Mouse (Mus musculus): ENCODE measurements around the gene Nsd1. TPM values are rescaled to one million over a fixed set of nuclear protein-coding genes. Genes with fewer than 3 reads are reported as not detected.

The Nsd1 gene
- total RNA-seq, 4 experiments from 2014 or later = 84.9 to 139 (median 113) TPM

- DNase-seq = no peak
These were observed 45.6 kb downstream of the Nsd1 start for GRCm38 (mm10) chr13:55255052-55255652.

DNA sequence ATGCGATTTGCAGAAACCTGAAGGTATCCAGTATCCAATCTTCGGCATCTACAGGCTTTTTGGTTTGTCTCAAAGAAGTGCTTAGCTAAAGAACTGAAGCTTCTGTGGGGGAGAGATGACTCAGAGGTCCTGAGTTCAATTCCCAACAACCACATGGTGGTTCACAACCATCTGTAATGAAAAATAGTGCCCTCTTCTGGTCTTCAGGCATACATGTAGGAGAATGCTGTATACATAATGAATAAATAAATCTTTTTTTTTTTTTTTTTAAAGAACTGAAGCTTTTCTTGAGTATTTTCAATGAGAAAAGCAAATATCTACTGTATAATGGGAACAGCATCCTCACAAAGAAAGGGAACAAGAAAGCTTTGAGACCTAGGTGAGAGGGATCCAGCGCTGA is 49.1 kb downstream of the Nsd1 start:
- no peak for DNase-seq

DNA sequence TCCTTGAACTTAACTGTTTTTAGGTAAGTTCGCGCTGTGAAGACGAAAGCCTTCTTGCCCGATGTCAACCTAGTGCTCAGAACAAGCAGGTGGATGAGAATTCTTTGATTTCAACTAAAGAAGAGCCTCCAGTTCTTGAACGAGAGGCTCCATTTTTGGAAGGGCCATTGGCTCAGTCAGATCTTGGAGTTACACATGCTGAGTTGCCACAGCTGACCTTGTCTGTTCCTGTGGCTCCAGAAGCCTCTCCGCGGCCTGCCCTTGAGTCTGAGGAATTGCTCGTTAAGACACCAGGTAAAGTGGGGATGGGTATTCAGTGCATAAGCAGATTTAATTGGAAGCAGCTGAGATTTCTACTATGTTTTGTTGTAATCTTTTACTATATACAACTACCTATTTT is 51.9 kb downstream of the Nsd1 start:
- DNase-seq = peak; percentile 33

- DNase-seq = peak; percentile 37
These were observed 52.5 kb downstream of the Nsd1 start for GRCm38 (mm10) chr13:55262096-55262495.

- no peak for DNase-seq
These were observed 67.6 kb downstream of the Nsd1 start for GRCm38 (mm10) chr13:55277203-55277602.

DNA sequence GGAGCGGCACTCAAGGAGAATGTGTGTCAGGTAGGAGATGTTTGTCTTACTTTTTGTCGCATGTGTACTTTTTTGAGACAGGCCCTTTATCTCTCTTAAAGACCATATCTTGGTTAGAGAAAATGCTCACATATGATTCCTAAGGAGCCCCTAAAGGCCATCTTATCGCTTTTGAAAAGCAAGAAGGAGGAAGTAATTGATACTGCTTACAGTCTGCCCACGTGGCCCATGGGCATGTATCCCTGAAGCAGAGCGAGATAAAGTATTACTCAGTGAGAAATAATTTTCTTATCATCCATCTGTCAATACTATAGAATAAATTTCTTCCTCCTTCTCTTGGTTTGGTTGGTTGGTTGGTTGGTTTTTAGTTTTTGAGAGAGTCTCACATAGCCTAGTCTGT is 68.1 kb downstream of the Nsd1 start:
- no peak for DNase-seq

DNA sequence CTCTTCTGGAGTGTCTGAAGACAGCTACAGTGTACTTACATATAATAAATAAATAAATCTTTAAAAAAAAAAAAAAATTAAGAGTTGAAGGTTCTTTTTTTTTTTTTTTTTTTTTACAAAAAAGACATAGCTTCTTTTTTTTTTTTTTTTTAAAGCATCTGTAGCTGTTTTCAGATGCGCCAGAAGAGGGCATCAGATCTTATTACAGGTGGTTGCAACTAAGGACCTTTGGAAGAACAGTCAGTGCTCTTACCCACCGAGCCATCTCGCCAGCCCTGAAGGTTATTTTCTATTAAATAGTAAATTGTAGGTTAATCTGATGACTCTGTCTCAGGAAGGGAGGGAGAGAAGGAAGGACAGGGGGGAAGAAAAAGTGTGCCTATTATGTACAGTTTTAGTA is 79.3 kb downstream of the Nsd1 start:
- DNase-seq = no peak

GRCm38 (mm10) chr13:55296760-55297159 is 87.2 kb downstream of the Nsd1 start:
- no peak for DNase-seq

GRCm38 (mm10) chr13:55300913-55301312 is 91.3 kb downstream of the Nsd1 start:
- no peak for DNase-seq

DNA sequence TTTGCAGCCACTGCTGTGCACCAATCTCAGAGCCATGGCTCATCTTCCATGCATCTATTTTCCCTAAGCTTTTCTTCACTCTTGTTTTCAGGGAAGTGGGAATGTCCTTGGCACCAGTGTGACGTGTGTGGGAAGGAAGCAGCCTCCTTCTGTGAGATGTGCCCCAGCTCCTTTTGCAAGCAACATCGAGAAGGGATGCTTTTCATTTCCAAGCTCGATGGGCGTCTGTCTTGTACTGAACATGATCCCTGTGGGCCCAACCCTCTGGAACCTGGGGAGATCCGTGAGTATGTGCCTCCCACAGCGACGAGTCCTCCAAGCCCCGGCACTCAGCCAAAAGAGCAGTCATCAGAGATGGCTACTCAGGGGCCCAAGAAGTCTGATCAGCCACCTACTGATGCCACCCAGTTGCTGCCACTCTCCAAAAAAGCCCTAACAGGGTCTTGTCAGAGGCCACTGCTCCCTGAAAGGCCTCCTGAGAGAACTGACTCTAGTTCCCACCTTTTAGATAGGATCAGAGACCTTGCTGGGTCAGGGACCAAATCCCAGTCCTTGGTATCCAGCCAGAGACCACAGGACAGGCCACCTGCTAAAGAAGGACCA is 102.5 kb downstream of the Nsd1 start:
- no peak for DNase-seq

GRCm38 (mm10) chr13:55313051-55313450 is 103.5 kb downstream of the Nsd1 start:
- DNase-seq = no peak

- no peak for DNase-seq
These were observed 105.4 kb downstream of the Nsd1 start for GRCm38 (mm10) chr13:55314891-55315412.

GRCm38 (mm10) chr13:55318351-55318750 is 108.8 kb downstream of the Nsd1 start:
- DNase-seq = no peak

DNA sequence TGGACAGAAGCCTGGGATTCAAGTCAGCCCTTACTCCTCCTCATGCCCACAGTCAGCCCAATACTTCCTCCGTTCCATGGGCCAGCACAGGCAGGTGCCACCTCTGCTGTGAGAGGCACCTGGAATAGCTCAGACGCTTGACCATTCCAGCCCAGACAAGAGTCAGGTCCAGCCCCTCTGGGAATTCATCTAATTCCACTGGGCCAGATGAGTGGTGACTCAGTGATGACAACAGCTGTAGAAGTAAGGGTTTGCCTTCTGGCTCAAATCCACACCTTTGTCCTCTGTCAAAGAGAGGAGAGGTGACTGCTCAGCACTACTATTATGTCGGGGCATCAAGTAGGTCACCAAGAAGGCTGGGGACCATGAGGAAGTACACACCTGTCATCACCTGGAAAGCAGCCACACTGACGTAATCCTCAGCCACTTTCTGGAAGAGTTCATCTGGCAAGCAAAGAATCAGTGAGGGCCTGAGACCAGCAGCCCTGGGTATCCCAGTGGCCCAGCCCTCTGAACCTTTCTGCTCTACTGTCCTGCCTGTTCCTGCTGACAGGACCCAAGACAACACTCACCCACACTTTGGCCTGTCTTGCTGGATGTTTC is 110.5 kb downstream of the Nsd1 start, which contains the start of gene Prelid1:
Gene Prelid1, plus strand, starts transcription at position 570 of the 603 bp plus-strand sequence.
- DNase-seq = no peak

DNA sequence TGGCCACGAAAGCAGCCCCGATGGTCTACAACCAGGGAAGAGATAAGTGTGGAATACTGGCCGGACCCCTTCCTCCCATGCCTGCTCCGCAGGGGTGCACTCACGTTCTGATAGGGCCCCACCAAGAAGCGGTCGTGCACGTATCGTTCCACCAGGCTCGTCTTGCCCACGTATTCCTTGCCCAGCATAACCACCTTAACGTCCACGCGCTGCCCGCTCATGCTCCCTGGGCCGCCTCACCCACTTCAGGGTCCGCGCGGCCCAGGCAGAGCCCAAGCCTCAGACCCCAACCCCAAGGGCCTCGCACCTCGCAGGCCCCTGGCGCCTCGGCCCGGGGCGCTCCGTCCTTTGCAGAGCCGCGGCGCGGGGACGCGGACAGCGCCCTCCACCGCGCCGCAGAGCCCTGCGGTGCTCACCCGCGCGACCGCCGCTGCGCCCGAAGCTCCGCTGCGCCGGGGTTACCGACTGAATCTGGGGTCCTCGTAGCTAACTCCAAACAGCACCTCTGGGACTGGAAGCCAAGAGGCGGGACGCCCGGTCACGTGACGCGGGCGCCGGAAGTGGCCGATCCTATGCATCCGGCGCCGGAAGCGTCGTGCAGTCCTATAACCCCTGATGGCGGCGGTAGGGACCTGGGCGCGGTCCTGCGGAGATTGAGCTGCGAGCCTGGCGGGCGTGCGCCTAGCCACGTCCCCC is 112.0 kb downstream of the Nsd1 start, which contains the start of gene Rab24:
Gene Rab24, minus strand, starts transcription at position 513 of the 696 bp plus-strand sequence.
- DNase-seq = peak; percentile 77

DNA sequence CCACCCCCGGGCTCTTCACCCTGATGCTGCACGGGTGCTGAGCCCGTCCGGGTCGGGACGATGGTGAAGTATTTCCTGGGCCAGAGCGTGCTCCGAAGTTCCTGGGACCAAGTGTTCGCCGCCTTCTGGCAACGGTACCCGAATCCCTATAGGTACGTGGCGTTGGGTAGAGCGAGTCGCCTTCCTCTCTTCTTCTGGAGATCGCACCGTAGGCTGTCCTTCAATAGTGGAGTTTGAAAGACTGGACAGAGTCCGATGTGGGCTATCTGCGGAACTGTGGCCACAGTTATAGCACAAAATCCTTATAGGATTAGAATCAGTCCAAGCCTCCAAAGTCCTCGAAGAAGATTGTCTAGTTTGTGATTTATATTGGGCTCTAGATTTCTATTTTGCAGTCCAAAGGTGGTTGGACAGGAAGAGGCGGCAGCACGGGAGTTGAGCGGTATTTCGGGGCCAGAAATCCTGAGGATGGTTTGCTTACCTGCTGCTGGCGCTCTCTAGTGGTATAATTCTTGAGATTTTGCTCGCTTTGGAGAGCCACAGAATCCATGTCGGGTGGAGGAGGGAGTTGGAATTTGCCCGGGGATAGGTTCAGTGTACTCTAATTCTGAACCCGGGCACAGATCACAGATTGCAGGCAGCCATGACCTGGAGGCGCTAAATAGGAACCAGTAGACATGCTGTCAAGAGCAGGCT is 112.7 kb downstream of the Nsd1 start:
- no peak for DNase-seq

GRCm38 (mm10) chr13:55325596-55325995 is 116.0 kb downstream of the Nsd1 start:
- no peak for DNase-seq

GRCm38 (mm10) chr13:55327169-55327568 is 117.6 kb downstream of the Nsd1 start:
- DNase-seq = no peak

DNA sequence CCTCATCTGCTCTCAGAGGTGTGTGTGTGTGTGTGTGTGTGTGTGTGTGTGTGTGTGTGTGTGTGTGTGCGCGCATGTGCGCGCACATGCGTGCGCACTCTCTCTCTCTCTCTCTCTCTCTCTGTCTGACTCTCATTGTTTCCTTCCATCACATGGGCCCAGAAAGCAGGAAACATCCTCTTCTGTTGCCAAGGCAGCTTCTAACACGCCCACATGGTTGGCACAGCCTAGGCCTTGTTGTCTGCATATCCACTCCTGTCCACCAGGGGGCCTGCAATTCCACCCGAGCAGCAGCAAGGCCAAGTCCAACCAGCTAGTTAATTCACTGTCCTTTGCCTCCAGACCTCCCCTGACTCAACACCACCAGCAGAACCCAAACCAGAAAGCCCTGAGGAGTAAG is 118.1 kb downstream of the Nsd1 start:
- DNase-seq = peak; percentile 81

- no peak for DNase-seq
These were observed 118.6 kb downstream of the Nsd1 start for GRCm38 (mm10) chr13:55328171-55328570.

GRCm38 (mm10) chr13:55328641-55329040 is 119.1 kb downstream of the Nsd1 start:
- no peak for DNase-seq

DNA sequence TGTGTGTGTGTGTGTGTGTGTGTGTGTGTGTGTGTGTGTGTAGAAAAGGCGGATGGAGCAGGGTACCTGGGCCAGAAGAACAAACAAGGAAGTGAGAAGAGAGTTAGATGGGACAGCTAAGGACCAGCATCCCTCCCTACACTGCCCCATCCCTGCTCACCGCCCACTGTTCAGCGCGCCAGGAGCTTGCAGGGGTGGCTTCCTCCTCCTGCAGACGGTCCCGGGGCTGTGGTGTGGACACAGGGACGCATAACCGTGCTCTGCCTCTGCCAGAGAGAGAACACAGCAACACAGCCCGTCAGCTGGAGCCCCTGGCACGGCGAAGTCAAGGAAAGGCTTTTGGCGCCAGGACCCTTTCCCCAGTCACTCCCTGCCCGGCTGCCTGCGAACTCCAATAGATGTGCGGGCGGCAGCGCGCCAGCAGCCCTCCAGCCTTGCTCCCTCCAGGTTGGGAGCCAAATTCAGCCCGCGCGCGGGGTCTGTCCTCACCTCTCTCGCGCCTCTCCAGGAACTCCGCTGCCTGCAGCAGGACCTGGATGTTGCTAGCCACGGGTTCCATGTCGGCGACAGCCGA is 119.6 kb downstream of the Nsd1 start:
- DNase-seq = no peak
